Mouse (Mus musculus) frontal cortex, postnatal 25 days (tissue): Measurements from ENCODE around the gene Il22ra1.

Experiments used
- DNase-seq, 2 experiments: peaks; one replicate each; pipeline ENCODE4 v3.0.0; 2022; ENCODE audit warnings: low spot score in 2 of 2

Gene Il22ra1

GRCm38 (mm10) chr4:135733901-135734300, 5.9 kb downstream of the Il22ra1 start:
- no peak for DNase-seq

DNA sequence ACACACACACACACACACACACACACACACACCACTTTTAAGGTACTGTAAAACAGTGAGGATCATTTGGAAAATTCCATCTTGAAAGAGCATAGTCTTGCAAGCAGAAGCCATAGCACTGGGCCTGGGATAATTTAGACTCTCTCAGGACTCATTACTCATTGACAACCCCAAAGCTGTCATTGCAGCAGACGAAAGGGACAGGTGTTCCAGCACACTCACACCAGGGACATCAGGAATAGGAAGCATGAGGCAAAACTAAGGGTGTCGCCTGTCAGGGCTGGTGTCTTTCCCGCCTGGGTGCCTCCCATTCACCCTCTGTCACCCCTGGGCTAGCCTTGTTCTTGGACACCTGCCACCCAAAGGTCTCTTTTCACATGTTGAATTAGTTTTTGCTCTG, 8.9 kb downstream of the Il22ra1 start:
- DNase-seq: no peak

DNA sequence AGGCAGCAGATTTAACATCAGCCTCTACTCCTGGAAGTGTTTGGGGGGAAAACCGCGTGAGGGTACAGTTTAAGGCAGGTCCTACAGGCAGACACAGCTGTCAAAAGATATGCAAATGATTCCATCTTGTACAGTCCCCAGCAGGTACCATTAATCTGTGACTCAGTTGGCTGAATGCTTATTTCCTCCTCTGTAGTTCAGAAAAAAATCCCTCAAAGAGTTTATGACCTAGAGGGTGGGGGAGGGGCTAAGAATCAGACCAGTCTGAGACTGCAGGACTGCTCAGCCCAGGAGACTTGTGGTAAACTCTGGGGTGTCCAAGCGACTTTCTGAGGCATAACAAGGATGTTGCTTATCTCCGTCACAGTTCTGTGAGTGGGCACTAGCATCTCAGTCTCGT, 10.3 kb downstream of the Il22ra1 start:
- no peak for DNase-seq

DNA sequence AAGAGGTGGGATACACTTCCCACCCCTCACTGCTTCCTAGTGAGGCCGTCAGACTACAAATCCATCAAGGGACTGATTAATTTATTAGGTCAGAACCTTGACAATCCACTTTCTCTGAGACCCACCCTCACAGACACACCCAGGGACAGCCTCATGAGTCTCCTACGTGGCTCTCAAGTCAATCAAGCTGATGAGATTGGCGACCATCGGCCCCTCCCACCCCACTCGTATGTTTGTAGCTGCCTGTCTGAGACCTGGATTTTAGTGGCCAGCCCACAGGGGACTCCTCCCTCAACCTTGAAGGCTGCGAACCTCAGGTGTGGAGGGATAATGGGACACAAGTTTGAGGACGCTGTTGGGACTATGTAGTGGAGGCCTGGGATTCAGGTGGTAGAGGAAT, 11.2 kb downstream of the Il22ra1 start:
- no peak for DNase-seq

- DNase-seq: no peak
Measured at GRCm38 (mm10) chr4:135739672-135740071, 11.7 kb downstream of the Il22ra1 start.

- no peak for DNase-seq
Measured at GRCm38 (mm10) chr4:135743520-135743919, 15.5 kb downstream of the Il22ra1 start.

DNA sequence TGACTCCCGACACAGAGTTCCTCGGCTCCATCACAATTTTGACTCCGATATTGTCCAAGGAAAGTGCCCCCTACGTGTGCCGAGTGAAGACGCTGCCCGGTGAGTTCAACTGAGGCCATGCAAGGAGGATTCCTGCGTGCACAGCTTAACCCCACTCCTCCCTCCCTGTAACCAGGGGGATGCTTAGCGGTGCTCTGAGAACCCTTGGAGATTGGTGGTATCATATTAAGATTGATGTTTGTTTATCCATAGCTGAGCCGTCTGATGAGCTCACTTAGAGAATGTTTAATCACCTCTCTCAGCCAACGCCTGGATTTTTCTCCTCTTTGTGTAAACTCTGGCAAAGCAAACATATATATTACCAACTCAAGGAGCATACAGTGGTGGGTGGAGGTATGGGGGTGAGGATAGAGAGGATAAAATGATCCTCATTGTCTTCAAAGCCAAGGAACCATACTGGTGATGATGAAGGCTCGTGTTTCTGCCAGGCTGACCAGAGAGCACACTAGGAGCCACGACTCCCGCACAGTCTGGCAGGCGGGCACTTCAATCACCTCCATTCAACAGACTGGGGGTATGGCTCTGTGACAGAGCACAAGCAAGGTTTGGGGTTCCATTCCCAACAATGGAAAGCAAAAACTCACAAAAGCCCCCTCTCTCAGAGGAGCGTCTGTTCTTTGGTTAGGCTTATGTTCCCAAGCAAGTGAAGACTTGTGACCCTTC, 16.9 kb downstream of the Il22ra1 start:
- DNase-seq: no peak

DNA sequence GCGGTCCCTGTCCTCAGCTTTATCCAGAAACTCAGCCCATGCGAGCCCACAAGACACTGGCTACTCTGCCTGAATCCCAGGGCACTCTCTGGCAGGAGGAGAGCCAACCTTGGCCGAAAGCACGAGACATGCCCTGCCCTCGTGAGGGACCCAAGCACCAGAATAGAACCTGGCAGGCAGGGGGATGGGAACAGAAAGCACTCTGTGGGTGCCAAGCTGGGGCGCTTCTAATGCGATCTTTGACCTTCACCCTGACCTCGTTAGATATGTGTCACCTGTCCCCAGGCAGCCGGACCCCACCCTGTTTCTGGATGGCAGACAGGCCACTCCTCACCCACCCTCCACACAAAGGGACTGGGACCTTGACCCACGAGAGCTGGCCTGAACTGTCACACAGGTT, 17.6 kb downstream of the Il22ra1 start:
- no peak for DNase-seq

DNA sequence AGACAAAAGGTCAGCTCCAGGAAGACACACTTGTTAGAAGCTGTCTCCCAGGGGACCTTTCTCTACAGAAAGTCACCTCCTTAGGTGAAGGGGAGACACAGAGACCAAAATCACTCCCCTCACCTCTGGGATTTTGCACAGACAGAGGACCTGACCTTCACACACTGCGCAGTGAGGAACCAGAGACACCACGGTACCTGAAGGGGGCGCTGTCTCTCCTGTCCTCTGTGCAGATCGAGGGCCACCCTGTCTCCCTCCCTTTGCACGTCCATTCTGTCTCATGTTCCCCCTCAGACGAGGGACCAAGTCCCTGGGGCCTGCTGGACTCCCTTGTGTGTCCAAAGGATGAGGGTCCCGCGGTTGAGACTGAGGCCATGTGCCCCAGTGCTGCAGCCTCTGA, 22.9 kb downstream of the Il22ra1 start:
- DNase-seq: no peak

DNA sequence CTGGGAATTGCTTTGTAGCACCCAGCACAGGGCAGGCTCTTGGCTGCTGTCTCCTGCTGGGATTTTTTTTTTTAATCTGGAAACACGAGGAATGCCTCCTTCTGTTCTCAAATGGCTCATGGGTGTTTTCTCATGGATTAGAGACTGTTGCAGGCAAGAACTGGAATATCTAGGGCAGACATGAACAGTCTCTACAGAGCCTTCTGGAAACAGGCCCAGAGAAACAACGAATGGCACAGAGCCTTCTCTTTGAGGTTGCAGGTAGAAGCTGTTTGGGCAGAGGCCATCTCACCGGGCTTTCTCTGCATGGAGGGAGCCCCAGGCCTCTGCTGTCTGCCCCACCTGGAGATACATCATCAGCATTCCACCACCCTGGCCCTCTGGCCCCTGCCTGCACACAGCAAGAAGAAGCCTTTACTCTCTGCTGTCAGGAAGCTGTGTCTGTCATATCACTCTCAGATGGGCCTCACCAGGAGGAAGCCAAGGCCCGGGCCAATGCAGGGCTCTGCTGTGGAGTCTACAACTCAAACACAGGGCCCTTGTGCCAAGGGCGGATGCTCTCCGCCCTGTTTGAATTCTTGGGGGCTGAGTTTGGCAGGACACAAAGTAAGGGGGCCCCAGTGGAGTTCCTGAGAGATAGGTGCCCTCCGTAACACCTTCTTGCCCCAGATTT, 24.3 kb downstream of the Il22ra1 start:
- DNase-seq: no peak

- no peak for DNase-seq
Measured at GRCm38 (mm10) chr4:135752779-135753164, 24.8 kb downstream of the Il22ra1 start.

- DNase-seq: no peak
Measured at GRCm38 (mm10) chr4:135758331-135758730, 30.4 kb downstream of the Il22ra1 start.

DNA sequence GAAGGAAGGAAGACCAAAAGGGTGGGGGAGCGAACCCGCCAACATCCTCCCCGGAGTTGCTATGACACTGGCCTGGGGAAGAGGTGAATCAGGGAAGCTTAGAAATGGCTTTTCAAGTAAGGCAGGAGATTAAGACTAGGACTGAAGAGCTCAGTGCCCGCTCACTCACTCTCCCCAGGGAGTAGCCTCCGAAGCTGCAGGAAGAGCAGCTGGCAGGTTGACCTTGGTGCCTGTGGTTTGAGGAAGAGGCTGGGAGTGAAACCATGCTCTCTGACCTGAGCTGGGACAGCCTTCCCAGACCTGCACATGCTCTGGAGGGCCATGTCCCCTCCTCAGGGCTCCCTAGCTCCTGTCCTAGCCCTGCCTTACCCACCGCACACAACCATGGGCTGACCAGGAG, 30.9 kb downstream of the Il22ra1 start:
- DNase-seq: no peak

DNA sequence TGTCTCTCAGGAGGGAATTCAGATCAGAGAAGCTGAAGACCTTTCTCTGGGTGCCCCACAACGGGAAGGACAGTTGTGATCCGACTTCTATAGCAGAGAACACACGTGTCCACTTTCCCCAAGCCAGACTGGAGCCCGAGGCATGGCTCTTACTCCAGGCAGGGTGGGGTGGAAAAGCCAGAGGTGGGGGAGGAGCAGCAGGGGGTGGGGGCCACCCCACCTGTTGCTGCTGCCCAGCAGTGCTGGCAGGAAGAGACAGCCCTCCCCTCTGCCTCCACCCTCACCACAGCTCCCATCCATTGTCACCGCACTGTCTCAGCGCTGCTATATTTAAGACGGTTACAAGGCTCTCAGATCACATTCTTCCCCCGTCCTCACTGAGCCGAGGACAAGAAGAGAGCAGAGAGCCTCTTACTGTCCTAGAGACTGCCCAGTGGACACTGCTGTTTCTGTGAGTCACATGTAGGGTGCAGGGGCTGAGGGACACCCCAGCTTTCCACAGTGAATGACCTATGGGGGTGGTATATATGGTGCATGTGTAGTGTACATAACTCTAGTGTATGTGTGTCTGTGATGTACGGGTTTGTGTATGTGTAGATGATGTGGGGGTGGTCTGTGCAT, 31.5 kb downstream of the Il22ra1 start, which contains the start of gene Myom3:
Gene Myom3, plus strand, starts transcription at position 360 of the 621 bp plus-strand sequence.
- DNase-seq: no peak

DNA sequence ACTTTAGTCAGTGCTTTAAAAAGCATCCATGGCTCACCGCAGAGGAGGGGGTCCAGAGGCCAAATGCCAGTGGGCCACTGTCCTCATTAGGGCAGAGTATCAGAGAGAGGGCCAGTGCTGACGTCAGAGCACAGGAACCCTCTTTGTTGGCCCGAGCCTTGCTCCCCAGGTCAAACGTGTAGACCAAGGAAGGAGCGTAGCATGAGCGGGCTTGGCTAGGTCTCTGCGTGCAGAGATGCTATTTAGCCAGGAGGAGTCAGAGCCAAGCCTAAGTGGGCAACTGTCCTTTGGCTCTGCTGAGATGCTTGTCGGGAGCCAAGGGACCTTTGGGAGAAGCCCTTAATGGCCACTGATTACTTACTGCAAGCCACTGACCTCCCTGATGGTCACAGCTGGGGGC, 33.1 kb downstream of the Il22ra1 start:
- no peak for DNase-seq

- DNase-seq: no peak
Measured at GRCm38 (mm10) chr4:135761569-135761968, 33.6 kb downstream of the Il22ra1 start.

- DNase-seq: peak in 1 of 2 experiments; percentile 9
Measured at GRCm38 (mm10) chr4:135762251-135762906, 34.4 kb downstream of the Il22ra1 start.

DNA sequence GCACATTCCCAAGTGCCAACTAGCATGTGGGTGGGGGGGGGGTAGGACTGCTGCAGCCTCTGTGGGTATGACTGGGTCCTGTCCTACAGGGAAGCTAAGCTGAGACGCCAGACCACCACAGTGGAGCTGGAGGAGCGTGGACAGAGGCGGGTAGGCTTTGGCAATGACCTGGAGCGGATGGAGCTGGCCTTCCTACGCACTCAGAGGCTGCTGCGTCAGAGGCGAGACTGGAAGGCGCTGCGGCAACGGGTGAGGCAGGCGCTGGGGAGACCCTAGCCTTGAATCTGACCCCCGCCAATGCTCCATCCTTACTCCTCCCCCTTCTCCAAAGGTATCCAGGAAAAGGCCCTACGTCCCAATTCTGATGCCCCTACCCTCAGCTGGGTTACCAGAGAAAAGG, 36.7 kb downstream of the Il22ra1 start:
- no peak for DNase-seq

DNA sequence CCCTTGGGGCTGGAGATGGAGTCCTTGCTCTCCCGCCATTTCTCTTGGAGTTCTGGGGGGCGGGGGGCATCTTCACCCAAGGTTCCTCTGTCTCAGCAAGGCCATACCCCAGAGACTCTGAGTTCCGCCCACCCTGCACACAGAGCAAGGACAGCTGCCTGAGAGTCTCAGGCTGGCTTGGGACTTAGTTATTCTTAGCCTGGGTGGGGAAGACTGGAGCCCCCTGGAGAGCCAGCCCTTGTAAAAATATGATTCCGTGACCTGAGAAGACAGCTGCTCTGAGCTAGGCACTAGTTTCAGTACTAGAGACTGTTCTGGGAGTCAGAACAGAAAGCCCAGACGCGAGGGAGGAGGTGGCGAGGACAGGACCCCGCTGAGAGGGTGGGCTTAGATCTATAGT, 37.7 kb downstream of the Il22ra1 start:
- DNase-seq: no peak

GRCm38 (mm10) chr4:135766976-135767375, 39.0 kb downstream of the Il22ra1 start:
- DNase-seq: no peak

DNA sequence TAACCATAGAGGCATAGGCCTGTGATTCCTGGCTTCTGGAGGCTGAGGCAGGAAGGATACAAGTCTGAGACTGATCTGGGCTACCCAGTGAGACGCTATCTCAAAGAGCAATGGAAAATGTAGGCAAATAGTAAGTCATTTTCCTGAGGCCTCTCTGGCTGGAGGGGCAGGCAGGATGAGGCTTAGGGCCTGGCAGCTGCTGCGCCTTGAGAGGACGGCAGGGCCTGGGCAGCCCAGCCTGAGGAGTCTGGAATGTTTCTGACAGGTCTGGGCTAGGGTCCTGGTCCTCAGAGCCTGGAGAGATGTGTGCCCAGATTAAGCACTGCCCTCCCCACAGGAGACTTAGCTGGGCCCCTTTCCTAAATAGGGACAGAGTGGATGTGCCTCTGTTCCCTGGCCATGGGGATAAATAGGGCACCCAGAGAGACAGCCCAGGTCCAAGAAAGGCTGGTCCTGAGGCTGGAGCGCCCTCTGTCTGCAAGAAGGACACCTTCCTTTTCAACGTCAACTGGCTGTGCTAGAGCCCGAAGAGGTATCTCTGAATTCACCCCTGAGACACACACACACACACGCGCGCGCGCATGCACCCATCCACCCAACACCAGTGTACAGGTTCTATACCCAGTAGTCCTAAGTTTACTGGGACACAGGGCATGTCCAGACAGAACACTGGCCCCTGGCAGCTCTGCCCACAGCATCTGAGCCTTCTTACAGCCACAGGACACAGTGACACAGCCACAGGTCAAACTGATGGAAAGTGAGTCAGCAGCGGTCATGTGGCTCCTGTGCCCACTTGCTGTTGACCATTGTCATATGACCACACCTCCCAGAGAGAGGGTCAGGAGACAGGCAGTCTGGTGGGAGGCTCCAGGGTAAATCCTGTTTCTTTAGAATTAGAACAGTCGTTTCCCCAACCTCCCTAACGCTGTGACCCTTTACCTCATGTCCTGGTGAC, 40.9 kb downstream of the Il22ra1 start:
- DNase-seq: peak; percentile 6 to 12
